In genomic region chr13:45963497-45964330, GRCm38 (mm10) we compare ENCODE assay signal across 8 mouse cellular contexts. TPM values are rescaled to one million over a fixed set of nuclear protein-coding genes. Genes with fewer than 3 reads are reported as not detected.
DNase-seq lines count a peak whose midpoint lies in the region; ATAC-seq and TF ChIP-seq lines count a peak whose summit lies in the region.

No protein-coding gene starts in this region.

- no peak for TF ChIP-seq EP300 in CH12.LX (IDR thresholded peaks at IDR 0.05; ENCODE audit: low read length)

- peak overlapping the region; percentile 69 for H3K27ac ChIP-seq in CH12.LX (ENCODE audit: insufficient read depth, low read depth)
- H3K27ac ChIP-seq in forebrain, embryonic 13.5 days, result peak overlapping the region; percentile 98
- peak overlapping the region; percentile 100 for H3K27ac ChIP-seq in layer of hippocampus, adult 2 months
- peak overlapping the region; percentile 97 for H3K27ac ChIP-seq in lung, embryonic 15.5 days
- H3K27ac ChIP-seq in olfactory bulb, adult 2 months (ENCODE audit: insufficient read depth, low read depth, low read length), result peak overlapping the region; percentile 91

- peak overlapping the region; percentile 88 for H3K9ac ChIP-seq in CH12.LX (ENCODE audit: insufficient read depth, low read depth)
- peak overlapping the region; percentile 94 for H3K9ac ChIP-seq in forebrain, embryonic 13.5 days
- peak overlapping the region; percentile 94 for H3K9ac ChIP-seq in lung, embryonic 15.5 days

- no peak for TF ChIP-seq CTCF in CH12.LX (conservative IDR thresholded peaks at IDR 0.05 in 1 of 2, IDR thresholded peaks at IDR 0.05 in 1 of 2; ENCODE audit: low read depth in 2 of 2, low read length in 2 of 2)
- no peak for TF ChIP-seq CTCF in layer of hippocampus, adult 2 months (conservative IDR thresholded peaks at IDR 0.05)
- no peak for TF ChIP-seq CTCF in olfactory bulb, adult 2 months (IDR thresholded peaks at IDR 0.05; ENCODE audit: insufficient read depth, low read depth, low read length)

- peak overlapping the region; percentile 83 to 99 (median 84) for H3K4me3 ChIP-seq in CH12.LX (replicated peaks in 1 of 3; ENCODE audit: low read depth in 2 of 3, low read length in 2 of 3, poor library complexity in 1 of 3)
- H3K4me3 ChIP-seq in forebrain, embryonic 13.5 days, result peak overlapping the region; percentile 88
- H3K4me3 ChIP-seq in layer of hippocampus, adult 2 months, result peak overlapping the region; percentile 99
- peak overlapping the region; percentile 96 for H3K4me3 ChIP-seq in lung, embryonic 15.5 days
- H3K4me3 ChIP-seq in olfactory bulb, adult 2 months (ENCODE audit: insufficient read depth, low read depth, low read length), result peak overlapping the region; percentile 79

- peaks cover 53% of the 10 kb centered on the region for H3K79me2 ChIP-seq in CH12.LX (replicated peaks; ENCODE audit: control insufficient read depth, extremely low read depth, insufficient read depth, poor library complexity, severe bottlenecking)

- peak overlapping the region; percentile 19; the same call in 1 of the 2 replicates for H3K4me2 ChIP-seq in CH12.LX (ENCODE audit: insufficient read depth, low read depth, poor library complexity, severe bottlenecking)
- H3K4me2 ChIP-seq in forebrain, embryonic 13.5 days, result peak overlapping the region; percentile 93
- H3K4me2 ChIP-seq in lung, embryonic 15.5 days, result peak overlapping the region; percentile 94

- WGBS in forebrain, embryonic 13.5 days, result 0% methylated on average over 72 of the region's 95 CpGs
- 0% methylated on average over 46 of the region's 95 CpGs for WGBS in lung, embryonic 15.5 days
- WGBS in olfactory bulb, adult 2 months, result under 1% methylated on average over 84 of the region's 95 CpGs

- peaks cover 0 to 10% of the 10 kb centered on the region in 2 experiments for H3K36me3 ChIP-seq in CH12.LX (replicated peaks in 1 of 2; ENCODE audit: control insufficient read depth in 1 of 2, insufficient read depth in 1 of 2, low read length in 1 of 2)
- H3K36me3 ChIP-seq in forebrain, embryonic 13.5 days (ENCODE audit: poor library complexity, severe bottlenecking), result no peaks in the 10 kb centered on the region
- H3K36me3 ChIP-seq in lung, embryonic 15.5 days, result no peaks in the 10 kb centered on the region

- H3K9me3 ChIP-seq in CH12.LX (replicated peaks; ENCODE audit: low read length), result no peaks in the 10 kb centered on the region
- no peaks in the 10 kb centered on the region for H3K9me3 ChIP-seq in forebrain, embryonic 13.5 days (replicated peaks)
- no peaks in the 10 kb centered on the region for H3K9me3 ChIP-seq in lung, embryonic 15.5 days

- in situ Hi-C loops in CH12.LX (cut with MboI; ENCODE audit: low pct_ligation_motif_present, low pct_unique_long_range_greater_than_20kb, low sequenced_read_pairs), result loop anchor here (10.0 to 25.0 kb wide), 2 partner anchors 99 to 276 kb away; no protein-coding TSS in a partner anchor

- no peaks in the 10 kb centered on the region for H3K27me3 ChIP-seq in CH12.LX (replicated peaks)
- H3K27me3 ChIP-seq in forebrain, embryonic 13.5 days, result peaks cover 3% of the 10 kb centered on the region; the same call in 1 of the 2 replicates
- H3K27me3 ChIP-seq in lung, embryonic 15.5 days, result no peaks in the 10 kb centered on the region

- H3K4me1 ChIP-seq in CH12.LX (ENCODE audit: control insufficient read depth in 1 of 2, insufficient read depth in 2 of 2), result peaks cover 8 to 48% of the 10 kb centered on the region in 2 experiments
- H3K4me1 ChIP-seq in forebrain, embryonic 13.5 days, result peaks cover 48% of the 10 kb centered on the region
- peaks cover 48% of the 10 kb centered on the region for H3K4me1 ChIP-seq in lung, embryonic 15.5 days
- peaks cover 7% of the 10 kb centered on the region; the same call in 1 of the 2 replicates for H3K4me1 ChIP-seq in olfactory bulb, adult 2 months (ENCODE audit: control insufficient read depth, insufficient read depth, low read length)

- DNase-seq in CH12.LX (ENCODE audit: extremely low read depth), result peak; percentile 57
- peak; percentile 32 for DNase-seq in c-Kit-positive CD71-positive TER-119-negative erythroid progenitor cells, embryonic 14.5 days (ENCODE audit: low read depth)
- DNase-seq in heart, postnatal 10 days, result peak; percentile 85 to 89
- peak; percentile 59 to 68 for DNase-seq in layer of hippocampus, adult 2 months (ENCODE audit: low spot score in 2 of 2)
- DNase-seq in thymus, adult 18-20 months, result peak; percentile 49 to 58

- peak; percentile 53; the same call in 1 of the 2 replicates for TF ChIP-seq POLR2A in CH12.LX (IDR thresholded peaks at IDR 0.05; ENCODE audit: low read depth, low read length)
- TF ChIP-seq POLR2A in olfactory bulb, adult 2 months (IDR thresholded peaks at IDR 0.05; ENCODE audit: insufficient read depth, low read depth, low read length), result peak; percentile 73; the same call in 1 of the 2 replicates

- ATAC-seq in forebrain, embryonic 13.5 days, result peak; percentile 48
- ATAC-seq in lung, embryonic 15.5 days (ENCODE audit: borderline replicate concordance, extremely low read depth, low FRiP score, low TSS enrichment), result peak; percentile 59; the same call in 1 of the 2 replicates

- intact Hi-C loops in heart, postnatal 10 days (cut with DNase I), result loop anchor here (5.0 kb wide), 2 partner anchors 136 to 151 kb away; no protein-coding TSS in a partner anchor

- no peak for TF ChIP-seq RAD21 in CH12.LX (IDR thresholded peaks at IDR 0.05; ENCODE audit: low read depth, low read length)

- dilution Hi-C loops in CH12.LX (cut with MboI; ENCODE audit: extremely low pct_ligation_motif_present, extremely low pct_unique_long_range_greater_than_20kb, low sequenced_read_pairs), result no loop called here

TF ChIP-seq in CH12.LX, 34 proteins besides CTCF, POLR2A, EP300 and RAD21:
- TF ChIP-seq BHLHE40 (IDR thresholded peaks at IDR 0.05; ENCODE audit: low read depth, low read length) (0 out of 2 replicates have a peak, but pooled peaks have one; percentile 2), POLR2AphosphoS2 (IDR thresholded peaks at IDR 0.05; ENCODE audit: low read depth, low read length) (no peak), NELFE (IDR thresholded peaks at IDR 0.05; ENCODE audit: low read depth, low read length) (no peak), MXI1 (IDR thresholded peaks at IDR 0.05; ENCODE audit: low read depth, low read length) (0 out of 2 replicates have a peak, but pooled peaks have one; percentile 61), UBTF (IDR thresholded peaks at IDR 0.05; ENCODE audit: low read depth, low read length) (peak; percentile 95), TCF12 (IDR thresholded peaks at IDR 0.05; ENCODE audit: low read depth, low read length) (peak; percentile 45; the same call in 1 of the 2 replicates), SMC3 (IDR thresholded peaks at IDR 0.05; ENCODE audit: low read depth, low read length) (peak; percentile 4; the same call in 1 of the 2 replicates), ZMIZ1 (IDR thresholded peaks at IDR 0.05; ENCODE audit: low read depth, low read length) (peak; percentile 49; the same call in 1 of the 2 replicates), HCFC1 (IDR thresholded peaks at IDR 0.05; ENCODE audit: low read depth, low read length) (no peak), NRF1 (IDR thresholded peaks at IDR 0.05; ENCODE audit: low read depth, low read length) (0 out of 2 replicates have a peak, but pooled peaks have one; percentile 40), USF1 (IDR thresholded peaks at IDR 0.05; ENCODE audit: low read depth, low read length) (no peak), USF2 (conservative IDR thresholded peaks at IDR 0.05; ENCODE audit: low read depth, low read length) (no peak), ETS1 (conservative IDR thresholded peaks at IDR 0.05; ENCODE audit: low read depth, low read length) (no peak), PAX5 (IDR thresholded peaks at IDR 0.05; ENCODE audit: low read length) (no peak), TBP (conservative IDR thresholded peaks at IDR 0.05; ENCODE audit: low read depth, low read length) (no peak), KAT2A (IDR thresholded peaks at IDR 0.05; ENCODE audit: insufficient replicate concordance, low read length) (no peak), ELF1 (IDR thresholded peaks at IDR 0.05; ENCODE audit: low read depth, low read length) (peak; percentile 44; the same call in 1 of the 2 replicates), MAX (IDR thresholded peaks at IDR 0.05; ENCODE audit: low read length) (no peak), CHD2 (IDR thresholded peaks at IDR 0.05; ENCODE audit: low read length) (no peak), MAZ (IDR thresholded peaks at IDR 0.05; ENCODE audit: low read depth, low read length) (peak; percentile 76), ZKSCAN1 (IDR thresholded peaks at IDR 0.05; ENCODE audit: borderline replicate concordance, low read depth, low read length) (no peak), RCOR1 (conservative IDR thresholded peaks at IDR 0.05; ENCODE audit: low read depth, low read length) (no peak), ZC3H11A (IDR thresholded peaks at IDR 0.05; ENCODE audit: low read depth, low read length) (no peak), IRF4 (IDR thresholded peaks at IDR 0.05; ENCODE audit: low read depth, low read length) (no peak)

RNA-seq across cellular contexts. Expression of gene Atxn1, which starts 1.1 kb away (rescaled TPM):
- total RNA-seq in CH12.LX (2012; rRNA removed) (13.1 and 13.6 TPM in 2 replicates), CH12.LX (2014; rRNA removed) (8.0 and 8.2 TPM in 2 replicates)
- polyA plus RNA-seq in CH12.LX (2012; ENCODE audit: insufficient read length, low read depth), result 9.3 and 9.7 TPM in 2 replicates
- 7.7 and 8.7 TPM in 2 replicates for polyA plus RNA-seq in forebrain, embryonic 13.5 days (2015; fragmentation: Nextera tagmentation; extraction: Ambion mirVana)
- total RNA-seq in heart, postnatal 10 days (2021), result 10 to 100 TPM; 40.6 to 49.1 TPM
- 100 to 1,000 TPM; 128 to 131 TPM for total RNA-seq in layer of hippocampus, adult 2 months (2021)
- 7.4 and 8.5 TPM in 2 replicates for polyA plus RNA-seq in lung, embryonic 15.5 days (2015; fragmentation: Nextera tagmentation; extraction: Ambion mirVana)
- 71.9 TPM in 1 of 2 replicates, not detected in the other for polyA plus RNA-seq in olfactory bulb, adult 2 months (2012; ENCODE audit: insufficient read depth, insufficient read length, low replicate concordance, missing spikeins)

Comparison
In these comparisons a context has a peak if more than half of its experiments do, and no peak if none do; other contexts are left out.
1. Peak in every context shown above with its lines: DNase-seq, ATAC-seq, H3K4me3 ChIP-seq and H3K27ac ChIP-seq.
2. DNase-seq: peak in every context shown above with its lines; median percentile 87 in heart, postnatal 10 days; 64 in layer of hippocampus, adult 2 months; 57 in CH12.LX; 54 in thymus, adult 18-20 months; 32 in c-Kit-positive CD71-positive TER-119-negative erythroid progenitor cells, embryonic 14.5 days.
3. H3K4me2 ChIP-seq: peak in every context shown above with its lines; median percentile 94 in lung, embryonic 15.5 days; 93 in forebrain, embryonic 13.5 days; 19 in CH12.LX.